Mouse (Mus musculus): ENCODE measurements around the gene Dclre1a. TPM values are rescaled to one million over a fixed set of nuclear protein-coding genes. Genes with fewer than 3 reads are reported as not detected.

The Dclre1a gene
- total and polyA plus RNA-seq, 3 experiments = 28.7 to 142 (median 36.0) TPM

DNA sequence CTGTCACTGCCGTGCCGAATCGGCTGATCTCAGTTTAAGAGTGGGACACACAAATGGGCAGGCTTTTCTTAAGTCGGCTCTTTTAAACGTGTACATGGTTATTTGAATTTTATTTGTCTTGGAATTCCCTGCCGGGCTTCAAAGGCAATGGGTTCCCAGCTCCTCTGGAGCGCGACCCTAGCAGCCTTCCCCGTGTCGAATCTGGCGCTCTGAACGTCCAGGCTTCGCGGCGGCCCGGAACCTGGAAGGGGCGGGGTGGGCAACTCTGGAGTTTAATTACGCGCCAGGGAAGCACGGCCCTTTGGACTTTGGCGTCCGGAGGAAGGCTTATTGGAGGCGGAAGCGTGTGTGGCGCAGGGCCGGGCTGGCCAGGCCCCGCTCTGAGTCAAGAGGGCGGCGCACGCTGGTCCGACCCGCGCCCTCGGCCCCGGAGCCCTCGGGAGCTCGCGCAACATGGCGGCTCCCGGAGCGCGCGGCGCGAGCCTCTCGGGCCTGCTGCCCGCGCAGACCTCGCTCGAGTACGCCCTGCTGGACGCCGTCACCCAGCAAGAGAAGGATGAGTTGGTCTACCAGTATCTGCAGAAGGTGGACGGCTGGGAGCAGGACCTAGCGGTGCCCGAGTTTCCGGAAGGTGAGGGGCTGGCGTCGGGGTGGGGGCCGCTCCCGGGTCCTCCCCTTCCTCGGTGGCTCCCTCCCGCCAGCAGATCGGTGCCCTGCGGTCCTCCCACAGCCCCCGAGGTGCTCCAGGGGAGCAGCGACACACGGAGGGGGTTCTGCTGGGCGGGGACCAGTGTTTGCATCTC lies 409 bp upstream of the Dclre1a start, which contains the start of gene Nhlrc2 (continued):
- TF ChIP-seq GATA1 (IDR thresholded peaks at IDR 0.05; ENCODE audit: low read depth, low read length) (no peak), UBTF (IDR thresholded peaks at IDR 0.05; ENCODE audit: borderline replicate concordance, insufficient read depth, low read depth, low read length) (0 out of 2 replicates have a peak, but pooled peaks have one; percentile 65), EP300 (IDR thresholded peaks at IDR 0.05; ENCODE audit: low read depth in 1 of 2, low read length in 2 of 2) (no peak)

DNA sequence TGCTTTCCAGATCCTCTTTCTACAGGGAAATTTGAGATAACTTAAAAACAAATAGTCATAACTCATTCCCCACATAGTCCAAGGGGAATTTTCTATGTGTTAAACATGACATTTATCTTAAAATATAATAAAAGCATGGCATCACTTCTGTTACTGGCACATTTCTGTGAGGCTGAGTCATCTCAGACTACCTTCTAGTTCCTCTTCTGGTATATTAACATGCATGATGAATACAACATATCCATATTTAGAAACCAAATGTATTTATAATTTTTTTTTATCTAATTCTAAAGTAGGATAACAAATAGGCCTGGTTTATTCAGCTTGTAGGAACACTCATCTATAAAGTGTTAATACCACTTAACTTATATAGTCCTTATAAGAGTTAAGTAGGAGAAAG lies 2.0 kb downstream of the Dclre1a start:
- H3K36me3 ChIP-seq (ENCODE audit: control insufficient read depth in 1 of 2, insufficient read depth in 2 of 2, low read length in 2 of 2) = peaks cover 0 to 35% of the 10 kb centered on the region in 2 experiments
- H3K9me3 ChIP-seq (replicated peaks; ENCODE audit: insufficient read depth, low read length) = no peaks in the 10 kb centered on the region
- DNase-seq (ENCODE audit: low read depth, low spot score) = peak; percentile 68
- no peak overlapping the region; the same call in none of the 2 replicates for H3K9ac ChIP-seq (ENCODE audit: control insufficient read depth, low read depth, low read length, poor library complexity, severe bottlenecking)
- peaks cover 49% of the 10 kb centered on the region for H3K79me2 ChIP-seq (ENCODE audit: control insufficient read depth, insufficient read depth, low read length, poor library complexity)
- H3K27me3 ChIP-seq (ENCODE audit: control insufficient read depth in 1 of 2, insufficient read depth in 2 of 2, low read length in 2 of 2) = no peaks in the 10 kb centered on the region
- peaks cover 12 to 36% of the 10 kb centered on the region in 2 experiments for H3K4me1 ChIP-seq (ENCODE audit: control insufficient read depth in 1 of 2, insufficient read depth in 2 of 2, low read length in 2 of 2)
- H3K27ac ChIP-seq (ENCODE audit: control insufficient read depth, low read depth, low read length) = peak overlapping the region; percentile 27; the same call in 1 of the 2 replicates
- H3K4me3 ChIP-seq (ENCODE audit: control insufficient read depth in 1 of 2, insufficient read depth in 1 of 2, low read depth in 2 of 2, low read length in 2 of 2) = peak overlapping the region in 1 of 2 experiments; percentile 6; a peak in 1 of 4 replicates
- TF ChIP-seq E2F4 (IDR thresholded peaks at IDR 0.05; ENCODE audit: borderline replicate concordance, low read depth, low read length) (no peak), HCFC1 (IDR thresholded peaks at IDR 0.05; ENCODE audit: low read depth, low read length) (no peak), NRF1 (IDR thresholded peaks at IDR 0.05; ENCODE audit: insufficient read depth, low read depth, low read length, poor library complexity, severe bottlenecking) (no peak), CHD1 (IDR thresholded peaks at IDR 0.05; ENCODE audit: low read depth, low read length) (no peak), MYB (IDR thresholded peaks at IDR 0.05; ENCODE audit: low read depth, low read length) (no peak), POLR2A (IDR thresholded peaks at IDR 0.05; ENCODE audit: control insufficient read depth in 1 of 2, insufficient read depth in 1 of 2, low read depth in 1 of 2, low read length in 2 of 2, poor library complexity in 1 of 2) (no peak), UBTF (IDR thresholded peaks at IDR 0.05; ENCODE audit: borderline replicate concordance, insufficient read depth, low read depth, low read length) (no peak), ZNF384 (IDR thresholded peaks at IDR 0.05; ENCODE audit: low read depth, low read length) (no peak), JUND (IDR thresholded peaks at IDR 0.05; ENCODE audit: low read depth, low read length) (0 out of 2 replicates have a peak, but pooled peaks have one; percentile 38), ZMIZ1 (IDR thresholded peaks at IDR 0.05; ENCODE audit: low read depth, low read length) (no peak), CTCF (IDR thresholded peaks at IDR 0.05 in 2 of 3, conservative IDR thresholded peaks at IDR 0.05 in 1 of 3; ENCODE audit: control insufficient read depth in 1 of 3, insufficient read depth in 1 of 3, low read depth in 2 of 3, low read length in 3 of 3, poor library complexity in 1 of 3, severe bottlenecking in 1 of 3) (no peak), RAD21 (IDR thresholded peaks at IDR 0.05; ENCODE audit: low read depth, low read length) (no peak), USF1 (IDR thresholded peaks at IDR 0.05; ENCODE audit: low read depth, low read length) (no peak), ZKSCAN1 (IDR thresholded peaks at IDR 0.05; ENCODE audit: low read depth, low read length) (no peak), MYC (IDR thresholded peaks at IDR 0.05; ENCODE audit: low read depth, low read length) (peak; percentile 84), MXI1 (IDR thresholded peaks at IDR 0.05; ENCODE audit: low read depth, low read length) (peak; percentile 42; the same call in 1 of the 2 replicates), ETS1 (IDR thresholded peaks at IDR 0.05; ENCODE audit: low read depth, low read length) (peak; percentile 76), MEF2A (IDR thresholded peaks at IDR 0.05; ENCODE audit: extremely low read depth, insufficient replicate concordance, low read depth, low read length, poor library complexity, severe bottlenecking) (0 out of 2 replicates have a peak, but pooled peaks have one; percentile 66), SIN3A (IDR thresholded peaks at IDR 0.05; ENCODE audit: low read length) (0 out of 2 replicates have a peak, but pooled peaks have one; percentile 49), MAFK (IDR thresholded peaks at IDR 0.05; ENCODE audit: borderline replicate concordance, low read depth, low read length) (no peak), TAL1 (IDR thresholded peaks at IDR 0.05; ENCODE audit: low read length) (no peak), CHD2 (IDR thresholded peaks at IDR 0.05; ENCODE audit: low read length) (no peak), POLR2AphosphoS2 (IDR thresholded peaks at IDR 0.05; ENCODE audit: low read length) (no peak), GABPA (IDR thresholded peaks at IDR 0.05; ENCODE audit: low read depth, low read length) (no peak), ZC3H11A (IDR thresholded peaks at IDR 0.05; ENCODE audit: low read depth, low read length) (no peak), MAX (IDR thresholded peaks at IDR 0.05; ENCODE audit: low read length) (0 out of 2 replicates have a peak, but pooled peaks have one; percentile 11), MAZ (IDR thresholded peaks at IDR 0.05; ENCODE audit: low read depth, low read length) (no peak), NELFE (IDR thresholded peaks at IDR 0.05; ENCODE audit: low read depth, low read length) (no peak), ELF1 (IDR thresholded peaks at IDR 0.05; ENCODE audit: low read depth, low read length) (no peak), GATA1 (IDR thresholded peaks at IDR 0.05; ENCODE audit: low read depth, low read length) (no peak), USF2 (IDR thresholded peaks at IDR 0.05; ENCODE audit: borderline replicate concordance in 1 of 2, insufficient read depth in 1 of 2, low read depth in 1 of 2, low read length in 2 of 2) (no peak), KAT2A (conservative IDR thresholded peaks at IDR 0.05; ENCODE audit: low read depth, low read length) (no peak)
